ENCODE assay signal across 6 mouse cellular contexts in the genomic region with DNA sequence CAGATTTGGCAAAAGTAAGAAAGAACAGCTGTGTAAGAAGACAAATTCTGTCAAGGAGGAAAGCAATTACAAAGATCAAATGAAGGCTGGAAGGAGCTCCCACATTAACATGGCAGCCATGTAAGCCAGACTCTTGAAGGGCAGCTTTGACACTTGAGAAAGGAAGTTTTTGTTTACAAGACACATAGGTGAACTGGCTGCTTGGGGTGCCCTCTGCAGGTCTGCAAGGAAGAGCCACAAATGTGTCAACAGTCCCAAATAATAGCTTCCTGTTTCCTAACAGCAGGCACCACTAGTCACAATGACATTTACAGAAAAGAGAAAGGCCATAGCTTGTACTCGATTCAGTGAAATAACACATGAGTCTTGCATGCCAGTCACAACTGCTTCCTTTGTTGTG.
DNase-seq lines count a peak whose midpoint lies in the region; TF ChIP-seq lines count a peak whose summit lies in the region.
"Not testable (repeated sequence)": the region's sequence is repeated elsewhere in the genome, so short reads cannot be mapped to it uniquely, and the experiment has no call there.

No protein-coding gene starts in this region.

- not testable (repeated sequence) for H3K27ac ChIP-seq in thymus, adult 2 months (ENCODE audit: control insufficient read depth, insufficient read depth, low read length)

- not testable (repeated sequence) for H3K36me3 ChIP-seq in thymus, adult 2 months (ENCODE audit: control insufficient read depth, insufficient read depth, low read length)

- not testable (repeated sequence) for TF ChIP-seq POLR2A in thymus, adult 2 months (IDR thresholded peaks at IDR 0.05; ENCODE audit: control insufficient read depth, extremely low read depth, insufficient read depth, low read length, poor library complexity)

- DNase-seq in A20 (ENCODE audit: low read depth, low spot score), result peak; percentile 31
- DNase-seq in ES-CJ7 (ENCODE audit: low read depth, low spot score), result peak; percentile 49
- peak; percentile 29 for DNase-seq in ZHBTc4 (ENCODE audit: low read depth, low spot score)
- DNase-seq in heart, adult 11 months, result peak; percentile 66
- DNase-seq in thymus, adult 2 months, result peak; percentile 27
- peak; percentile 31 for DNase-seq in thymus, postnatal 4 days

- not testable (repeated sequence) for H3K4me1 ChIP-seq in thymus, adult 2 months (replicated peaks; ENCODE audit: control insufficient read depth, insufficient read depth, low read length)

- not testable (repeated sequence) for TF ChIP-seq CTCF in thymus, adult 2 months (IDR thresholded peaks at IDR 0.05; ENCODE audit: borderline replicate concordance, control insufficient read depth, extremely low read depth, insufficient read depth, low read length, poor library complexity)

- not testable (repeated sequence) for H3K27me3 ChIP-seq in thymus, adult 2 months (ENCODE audit: control insufficient read depth, insufficient read depth, low read length)

- 13% methylated on average over 1 of the region's 1 CpGs for WGBS in thymus, adult 2 months

- H3K4me3 ChIP-seq in thymus, adult 2 months (ENCODE audit: control insufficient read depth, insufficient read depth, low read length), result not testable (repeated sequence)
